Mouse (Mus musculus): ENCODE measurements at regions not wholly inside any gene's neighbourhood (a gene's known extent, or its start where the extent isn't known, plus 50 kb on each side); places are given as distances from the start of the nearest gene placed in this dataset.
A peak's percentile ranks its signal among the peaks of the same experiment; 100 is the strongest.
"Not testable (repeated sequence)": the region's sequence is repeated elsewhere in the genome, so short reads cannot be mapped to it uniquely, and the experiment has no call there.

- no peak for DNase-seq (ENCODE audit: low spot score in 2 of 2)
Measured at GRCm38 (mm10) chr17:31732176-31732880, 54.7 kb downstream of the Cryaa start.

GRCm38 (mm10) chr17:31734521-31734920, 56.9 kb downstream of the Cryaa start:
- no peak for DNase-seq (ENCODE audit: low spot score in 2 of 2)

- no peak for DNase-seq (ENCODE audit: low spot score in 2 of 2)
Measured at GRCm38 (mm10) chr17:31736716-31737115, 59.1 kb downstream of the Cryaa start.

GRCm38 (mm10) chr17:31738249-31738648, 60.6 kb downstream of the Cryaa start:
- DNase-seq (ENCODE audit: low spot score in 2 of 2): no peak

- no peak for DNase-seq (ENCODE audit: low spot score in 2 of 2)
Measured at GRCm38 (mm10) chr17:31739586-31739985, 62.0 kb downstream of the Cryaa start.

- DNase-seq (ENCODE audit: low spot score in 2 of 2): no peak
Measured at GRCm38 (mm10) chr17:31740059-31740458, 62.5 kb downstream of the Cryaa start.

- no peak for DNase-seq (ENCODE audit: low spot score in 2 of 2)
Measured at GRCm38 (mm10) chr17:31743656-31744055, 66.0 kb downstream of the Cryaa start.

- DNase-seq (ENCODE audit: low spot score in 2 of 2): peak; percentile 57 to 80
Measured at GRCm38 (mm10) chr17:31746198-31747111, 68.8 kb downstream of the Cryaa start.

GRCm38 (mm10) chr17:31747563-31747962, 70.0 kb downstream of the Cryaa start:
- DNase-seq (ENCODE audit: low spot score in 2 of 2): no peak

GRCm38 (mm10) chr17:31748158-31748557, 70.6 kb downstream of the Cryaa start:
- no peak for DNase-seq (ENCODE audit: low spot score in 2 of 2)

GRCm38 (mm10) chr17:31748971-31749370, 71.4 kb downstream of the Cryaa start:
- no peak for DNase-seq (ENCODE audit: low spot score in 2 of 2)

GRCm38 (mm10) chr17:31751262-31751661, 73.7 kb downstream of the Cryaa start:
- DNase-seq (ENCODE audit: low spot score in 2 of 2): peak; percentile 54 to 70

GRCm38 (mm10) chr17:31753113-31753858, 75.7 kb downstream of the Cryaa start:
- peak; percentile 69 to 77 for DNase-seq (ENCODE audit: low spot score in 2 of 2)

- peak in 1 of 2 experiments; percentile 70 for DNase-seq (ENCODE audit: low spot score in 2 of 2)
Measured at GRCm38 (mm10) chr17:31753859-31754229, 76.2 kb downstream of the Cryaa start.

- DNase-seq (ENCODE audit: low spot score in 2 of 2): no peak
Measured at GRCm38 (mm10) chr17:31760465-31760864, 82.9 kb downstream of the Cryaa start.

GRCm38 (mm10) chr17:31763078-31763477, 85.5 kb downstream of the Cryaa start:
- DNase-seq (ENCODE audit: low spot score in 2 of 2): no peak

- no peak for DNase-seq (ENCODE audit: low spot score in 2 of 2)
Measured at GRCm38 (mm10) chr17:31766779-31767697, 88.6 kb downstream of the Sik1 start.

GRCm38 (mm10) chr17:31772201-31772820, 83.3 kb downstream of the Sik1 start:
- no peak for DNase-seq (ENCODE audit: low spot score in 2 of 2)

- DNase-seq (ENCODE audit: low spot score in 2 of 2): not testable (repeated sequence)
Measured at GRCm38 (mm10) chr17:31773882-31774281, 81.7 kb downstream of the Sik1 start.

GRCm38 (mm10) chr17:31775037-31775436, 80.6 kb downstream of the Sik1 start:
- DNase-seq (ENCODE audit: low spot score in 2 of 2): no peak

- no peak for DNase-seq (ENCODE audit: low spot score in 2 of 2)
Measured at GRCm38 (mm10) chr17:31775966-31776365, 79.6 kb downstream of the Sik1 start.

Data from spleen, postnatal 4 days (tissue).